Mouse (Mus musculus): ENCODE measurements around the gene Slc12a5. TPM values are rescaled to one million over a fixed set of nuclear protein-coding genes. Genes with fewer than 3 reads are reported as not detected.

The Slc12a5 gene
- polyA plus RNA-seq, 1 experiment from 2014 or later: 1.3 TPM

GRCm38 (mm10) chr2:164964242-164964894 lies 3.8 kb downstream of the Slc12a5 start:
- Histone ChIP-seq H3K4me1 (replicated peaks) (peaks cover 19% of the 10 kb centered on the region), H3K36me3 (no peaks in the 10 kb centered on the region), H3K4me2 (no peak overlapping the region), H3K4me3 (no peak overlapping the region), H3K9me3 (replicated peaks) (no peaks in the 10 kb centered on the region), H3K9ac (no peak overlapping the region), H3K27me3 (replicated peaks) (peaks cover 73% of the 10 kb centered on the region), H3K27ac (ENCODE audit: poor library complexity, severe bottlenecking) (no peak overlapping the region)
- 54% methylated on average over 9 of the region's 9 CpGs for WGBS
- no peak for ATAC-seq (ENCODE audit: insufficient number of reproducible peaks, low FRiP score)

GRCm38 (mm10) chr2:164964981-164965380 lies 4.4 kb downstream of the Slc12a5 start:
- no peak for ATAC-seq (ENCODE audit: insufficient number of reproducible peaks, low FRiP score)
- H3K4me2 ChIP-seq: no peak overlapping the region
- H3K9me3 ChIP-seq (replicated peaks): no peaks in the 10 kb centered on the region
- no peak overlapping the region for H3K9ac ChIP-seq
- WGBS: 82% methylated on average over 1 of the region's 1 CpGs
- no peaks in the 10 kb centered on the region for H3K36me3 ChIP-seq
- H3K4me1 ChIP-seq (replicated peaks): peaks cover 19% of the 10 kb centered on the region
- H3K4me3 ChIP-seq: no peak overlapping the region
- H3K27ac ChIP-seq (ENCODE audit: poor library complexity, severe bottlenecking): no peak overlapping the region
- peaks cover 79% of the 10 kb centered on the region for H3K27me3 ChIP-seq (replicated peaks)

DNA sequence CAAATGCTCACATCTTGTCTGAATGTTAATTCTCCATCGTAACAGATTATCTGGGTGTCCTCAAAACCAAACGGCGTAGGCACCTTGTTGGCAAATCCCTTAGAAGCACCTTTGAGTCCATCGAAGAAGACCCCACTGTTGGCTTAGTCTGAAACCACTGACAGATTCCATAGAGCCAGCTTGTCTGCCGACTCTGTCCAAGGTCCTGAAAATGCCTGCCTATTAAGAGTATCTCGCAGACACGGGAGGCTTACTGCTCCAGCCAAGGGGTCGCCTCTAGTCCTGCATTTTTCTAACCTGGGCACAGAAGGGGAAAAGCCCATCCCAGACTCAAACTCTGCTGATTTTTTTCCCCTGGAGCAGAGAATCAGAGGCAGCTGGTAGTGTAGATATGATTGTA lies 5.8 kb downstream of the Slc12a5 start:
- 15% methylated on average over 8 of the region's 8 CpGs for WGBS
- ATAC-seq (ENCODE audit: insufficient number of reproducible peaks, low FRiP score): no peak

DNA sequence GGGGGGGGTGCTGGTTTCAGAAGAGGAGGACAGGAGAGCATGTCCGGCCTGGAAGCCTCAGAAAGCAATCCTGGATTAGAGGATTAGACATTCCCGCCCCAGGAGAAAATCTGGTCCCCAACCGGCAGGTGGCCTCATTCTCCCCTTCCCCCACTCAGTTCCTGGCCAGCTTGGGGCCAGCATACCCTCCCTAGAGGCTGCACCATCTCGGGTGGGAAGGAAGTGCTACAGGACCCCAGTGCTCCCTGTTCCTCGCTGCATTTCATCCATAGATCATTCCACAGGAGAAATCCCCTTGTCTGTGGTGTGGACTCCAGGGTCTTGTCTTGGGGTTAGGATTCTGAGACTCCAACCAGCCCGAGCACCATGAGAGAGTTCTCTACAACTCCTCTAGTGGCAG lies 6.6 kb downstream of the Slc12a5 start:
- no peak for ATAC-seq (ENCODE audit: insufficient number of reproducible peaks, low FRiP score)
- Histone ChIP-seq H3K27ac (ENCODE audit: poor library complexity, severe bottlenecking) (no peak overlapping the region), H3K4me2 (no peak overlapping the region), H3K27me3 (replicated peaks) (peaks cover 93% of the 10 kb centered on the region), H3K9me3 (replicated peaks) (no peaks in the 10 kb centered on the region), H3K4me1 (replicated peaks) (peaks cover 17% of the 10 kb centered on the region), H3K4me3 (no peak overlapping the region), H3K36me3 (no peaks in the 10 kb centered on the region), H3K9ac (no peak overlapping the region)
- 14% methylated on average over 6 of the region's 6 CpGs for WGBS

More for the DNA sequence above, 5.8 kb downstream of the Slc12a5 start:
- Histone ChIP-seq H3K4me1 (replicated peaks) (peaks cover 17% of the 10 kb centered on the region), H3K27me3 (replicated peaks) (peaks cover 89% of the 10 kb centered on the region), H3K9me3 (replicated peaks) (no peaks in the 10 kb centered on the region), H3K9ac (no peak overlapping the region), H3K4me3 (no peak overlapping the region), H3K36me3 (no peaks in the 10 kb centered on the region), H3K4me2 (no peak overlapping the region), H3K27ac (ENCODE audit: poor library complexity, severe bottlenecking) (no peak overlapping the region)

DNA sequence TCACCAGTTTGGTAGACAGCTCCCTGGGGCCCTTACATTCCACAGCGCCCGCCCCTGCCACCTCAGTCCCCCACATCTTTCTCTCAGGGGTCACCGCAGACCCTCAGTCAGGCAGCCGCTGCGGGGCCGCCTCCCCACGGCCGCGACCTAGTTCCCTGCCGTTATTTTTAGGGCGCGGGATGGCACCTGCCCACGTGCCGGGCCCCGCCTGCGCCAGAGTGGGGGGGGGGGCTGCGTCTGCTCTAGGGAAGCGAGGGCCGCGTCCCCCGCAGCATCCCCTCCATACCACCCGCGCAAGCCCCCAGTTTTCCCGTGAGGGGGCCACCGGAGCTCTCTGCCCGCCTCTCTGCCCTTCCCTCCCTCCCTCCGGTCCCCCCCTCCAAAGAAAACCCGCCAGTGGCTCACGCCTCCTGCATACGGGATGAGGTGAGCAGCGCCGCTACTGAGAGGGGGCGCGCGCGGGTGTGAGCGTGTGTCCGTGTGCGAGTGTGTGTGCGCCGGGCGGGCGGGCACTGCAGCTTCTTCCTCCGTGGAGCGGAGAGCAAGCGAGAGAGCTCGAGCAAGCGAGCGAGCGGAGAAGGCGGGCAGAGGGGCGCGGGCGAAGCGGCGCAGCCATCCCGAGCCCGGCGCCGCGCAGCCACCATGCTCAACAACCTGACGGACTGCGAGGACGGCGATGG lies 7.3 kb downstream of the Slc12a5 start:
- 0 out of 2 replicates have a peak, but pooled peaks have one; percentile 22 for ATAC-seq (ENCODE audit: insufficient number of reproducible peaks, low FRiP score)
- no peak overlapping the region for H3K27ac ChIP-seq (ENCODE audit: poor library complexity, severe bottlenecking)
- H3K9me3 ChIP-seq (replicated peaks): no peaks in the 10 kb centered on the region
- peaks cover 99% of the 10 kb centered on the region for H3K27me3 ChIP-seq (replicated peaks)
- peaks cover 17% of the 10 kb centered on the region for H3K4me1 ChIP-seq (replicated peaks)
- H3K9ac ChIP-seq: no peak overlapping the region
- H3K4me3 ChIP-seq: peak overlapping the region; percentile 37
- 3% methylated on average over 62 of the region's 65 CpGs for WGBS
- H3K36me3 ChIP-seq: no peaks in the 10 kb centered on the region
- H3K4me2 ChIP-seq: peak overlapping the region; percentile 64

GRCm38 (mm10) chr2:164968451-164968851 lies 7.8 kb downstream of the Slc12a5 start:
- WGBS: 1% methylated on average over 28 of the region's 29 CpGs
- H3K4me3 ChIP-seq: peak overlapping the region; percentile 37
- peaks cover 17% of the 10 kb centered on the region for H3K4me1 ChIP-seq (replicated peaks)
- H3K9me3 ChIP-seq (replicated peaks): no peaks in the 10 kb centered on the region
- no peak overlapping the region for H3K9ac ChIP-seq
- peak overlapping the region; percentile 64 for H3K4me2 ChIP-seq
- H3K36me3 ChIP-seq: no peaks in the 10 kb centered on the region
- H3K27me3 ChIP-seq (replicated peaks): peaks cover 99% of the 10 kb centered on the region
- peak; percentile 49 for ATAC-seq (ENCODE audit: insufficient number of reproducible peaks, low FRiP score)
- H3K27ac ChIP-seq (ENCODE audit: poor library complexity, severe bottlenecking): no peak overlapping the region

- H3K4me2 ChIP-seq: no peak overlapping the region
- peaks cover 17% of the 10 kb centered on the region for H3K4me1 ChIP-seq (replicated peaks)
- no peak overlapping the region for H3K4me3 ChIP-seq
- no peak for ATAC-seq (ENCODE audit: insufficient number of reproducible peaks, low FRiP score)
- no peaks in the 10 kb centered on the region for H3K9me3 ChIP-seq (replicated peaks)
- no peak overlapping the region for H3K9ac ChIP-seq
- peaks cover 98% of the 10 kb centered on the region for H3K27me3 ChIP-seq (replicated peaks)
- H3K36me3 ChIP-seq: no peaks in the 10 kb centered on the region
- WGBS: 4% methylated on average over 21 of the region's 21 CpGs
- H3K27ac ChIP-seq (ENCODE audit: poor library complexity, severe bottlenecking): no peak overlapping the region
These were observed 8.8 kb downstream of the Slc12a5 start for GRCm38 (mm10) chr2:164969348-164969781.

DNA sequence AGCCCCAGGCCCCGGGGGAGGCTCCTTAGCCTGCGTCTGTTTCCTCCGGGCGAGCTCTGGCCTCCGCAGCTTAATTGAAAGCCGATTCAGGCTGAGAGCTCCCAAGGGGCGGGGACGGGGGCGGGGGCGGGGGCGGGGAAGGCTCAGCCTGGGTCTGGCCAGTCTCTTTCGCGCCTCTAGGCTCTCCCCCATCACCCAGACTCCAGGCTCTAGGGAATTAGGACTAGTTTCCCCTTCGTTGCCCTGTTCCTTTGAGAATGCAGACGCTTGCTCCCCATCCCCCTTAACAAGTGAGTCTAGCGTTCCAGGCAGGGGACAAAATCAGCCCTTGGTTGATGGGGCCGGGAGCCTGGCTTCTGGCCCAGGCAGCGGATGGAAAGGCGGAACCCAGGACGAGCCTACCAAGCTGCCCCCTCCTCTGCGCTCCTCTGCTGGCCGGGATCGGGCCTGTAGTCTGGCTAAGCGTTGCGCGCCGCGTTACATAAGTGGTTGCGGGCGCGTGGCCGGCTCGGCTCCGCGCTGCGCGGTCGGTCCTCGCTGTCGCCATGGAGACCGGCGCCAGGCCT lies 10.1 kb downstream of the Slc12a5 start:
- under 1% methylated on average over 42 of the region's 42 CpGs for WGBS
- H3K4me3 ChIP-seq: peak overlapping the region; percentile 22

GRCm38 (mm10) chr2:164972646-164973045 lies 12.0 kb downstream of the Slc12a5 start:
- Histone ChIP-seq H3K9ac (no peak overlapping the region), H3K4me2 (no peak overlapping the region), H3K4me3 (no peak overlapping the region), H3K27me3 (replicated peaks) (peaks cover 87% of the 10 kb centered on the region), H3K9me3 (replicated peaks) (no peaks in the 10 kb centered on the region), H3K36me3 (no peaks in the 10 kb centered on the region), H3K4me1 (replicated peaks) (peaks cover 16% of the 10 kb centered on the region), H3K27ac (ENCODE audit: poor library complexity, severe bottlenecking) (no peak overlapping the region)
- 49% methylated on average over 5 of the region's 5 CpGs for WGBS
- no peak for ATAC-seq (ENCODE audit: insufficient number of reproducible peaks, low FRiP score)

More for the DNA sequence above, 10.1 kb downstream of the Slc12a5 start:
- no peak for ATAC-seq (ENCODE audit: insufficient number of reproducible peaks, low FRiP score)
- Histone ChIP-seq H3K27ac (ENCODE audit: poor library complexity, severe bottlenecking) (no peak overlapping the region), H3K4me1 (replicated peaks) (peaks cover 17% of the 10 kb centered on the region), H3K27me3 (replicated peaks) (peaks cover 98% of the 10 kb centered on the region), H3K4me2 (peak overlapping the region; percentile 50), H3K9me3 (replicated peaks) (no peaks in the 10 kb centered on the region), H3K36me3 (no peaks in the 10 kb centered on the region), H3K9ac (no peak overlapping the region)

DNA sequence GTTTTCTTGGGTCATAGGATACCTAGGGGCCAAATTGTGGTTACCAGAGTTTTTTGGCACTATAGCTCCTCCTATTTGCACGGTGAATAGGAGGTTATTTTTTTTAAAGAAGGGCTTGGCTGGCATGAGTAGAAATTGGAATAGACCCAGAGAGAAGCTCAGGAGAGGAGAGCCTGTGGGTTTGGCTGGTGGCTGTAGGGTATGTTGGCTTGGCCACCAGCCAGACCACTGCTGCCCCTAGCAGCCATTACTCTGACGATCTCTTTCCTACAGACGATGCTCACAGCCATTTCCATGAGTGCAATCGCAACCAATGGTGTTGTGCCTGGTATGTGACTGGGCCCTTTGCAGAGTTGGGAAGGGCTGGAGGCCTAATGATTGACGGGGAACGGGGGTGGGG lies 15.0 kb downstream of the Slc12a5 start:
- Histone ChIP-seq H3K9ac (no peak overlapping the region), H3K4me1 (replicated peaks) (peaks cover 7% of the 10 kb centered on the region), H3K27ac (ENCODE audit: poor library complexity, severe bottlenecking) (no peak overlapping the region), H3K27me3 (replicated peaks) (peaks cover 57% of the 10 kb centered on the region), H3K36me3 (no peaks in the 10 kb centered on the region), H3K4me3 (no peak overlapping the region), H3K4me2 (no peak overlapping the region), H3K9me3 (replicated peaks) (no peaks in the 10 kb centered on the region)
- WGBS: 79% methylated on average over 6 of the region's 6 CpGs
- ATAC-seq (ENCODE audit: insufficient number of reproducible peaks, low FRiP score): no peak

GRCm38 (mm10) chr2:164979749-164980148 lies 19.1 kb downstream of the Slc12a5 start:
- no peaks in the 10 kb centered on the region for H3K9me3 ChIP-seq (replicated peaks)
- no peak for ATAC-seq (ENCODE audit: insufficient number of reproducible peaks, low FRiP score)
- no peak overlapping the region for H3K27ac ChIP-seq (ENCODE audit: poor library complexity, severe bottlenecking)
- peaks cover 21% of the 10 kb centered on the region for H3K27me3 ChIP-seq (replicated peaks)
- H3K36me3 ChIP-seq: no peaks in the 10 kb centered on the region
- H3K4me3 ChIP-seq: no peak overlapping the region
- H3K4me1 ChIP-seq (replicated peaks): no peaks in the 10 kb centered on the region
- 18% methylated on average over 7 of the region's 7 CpGs for WGBS
- H3K9ac ChIP-seq: no peak overlapping the region
- no peak overlapping the region for H3K4me2 ChIP-seq
